Mouse (Mus musculus) embryo, embryonic 10 days (tissue): ENCODE data around the gene Crtc1.

Experiments
- DNase-seq: peaks from one replicate; pipeline ENCODE4 v3.0.0-alpha.2; 2015; ENCODE audit warnings: low spot score

Crtc1 gene

DNA sequence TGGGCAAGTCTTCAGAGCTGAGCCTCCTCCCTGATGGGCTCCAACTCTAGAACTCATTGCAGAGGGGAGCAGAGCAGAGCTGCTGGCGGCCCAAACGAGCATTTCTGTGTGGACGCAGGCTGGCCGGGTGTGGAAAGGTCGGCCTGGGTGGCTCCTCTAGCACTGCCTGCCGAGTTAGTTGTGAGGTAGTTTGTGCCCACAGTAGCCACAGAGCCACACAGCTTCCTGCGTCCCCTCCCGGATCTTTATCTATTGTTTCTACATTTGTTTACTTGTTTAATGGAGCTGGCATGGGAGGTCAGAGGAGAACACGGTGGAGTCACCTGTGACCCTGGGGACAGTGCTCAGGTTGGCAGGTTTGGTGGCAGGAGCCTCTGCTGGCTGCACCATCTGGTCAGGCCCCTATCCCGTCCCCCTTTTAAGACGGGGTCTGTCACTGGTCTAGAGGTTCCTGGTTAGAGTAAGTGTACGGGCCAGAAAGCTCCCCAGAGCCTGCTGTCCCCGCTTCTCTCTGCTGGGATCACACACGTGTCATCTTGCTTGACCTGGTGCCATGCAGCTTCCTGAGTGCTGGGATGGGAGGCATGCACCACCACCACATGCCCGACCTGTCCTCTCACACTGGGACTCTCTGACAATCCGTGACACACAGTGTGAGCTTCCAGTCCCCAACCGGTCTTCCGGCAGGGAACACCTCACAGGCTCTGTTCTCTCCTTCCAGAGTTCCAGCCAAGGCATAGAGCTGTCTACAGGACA, 17.9 kb downstream of the Crtc1 start:
- no peak for DNase-seq

DNA sequence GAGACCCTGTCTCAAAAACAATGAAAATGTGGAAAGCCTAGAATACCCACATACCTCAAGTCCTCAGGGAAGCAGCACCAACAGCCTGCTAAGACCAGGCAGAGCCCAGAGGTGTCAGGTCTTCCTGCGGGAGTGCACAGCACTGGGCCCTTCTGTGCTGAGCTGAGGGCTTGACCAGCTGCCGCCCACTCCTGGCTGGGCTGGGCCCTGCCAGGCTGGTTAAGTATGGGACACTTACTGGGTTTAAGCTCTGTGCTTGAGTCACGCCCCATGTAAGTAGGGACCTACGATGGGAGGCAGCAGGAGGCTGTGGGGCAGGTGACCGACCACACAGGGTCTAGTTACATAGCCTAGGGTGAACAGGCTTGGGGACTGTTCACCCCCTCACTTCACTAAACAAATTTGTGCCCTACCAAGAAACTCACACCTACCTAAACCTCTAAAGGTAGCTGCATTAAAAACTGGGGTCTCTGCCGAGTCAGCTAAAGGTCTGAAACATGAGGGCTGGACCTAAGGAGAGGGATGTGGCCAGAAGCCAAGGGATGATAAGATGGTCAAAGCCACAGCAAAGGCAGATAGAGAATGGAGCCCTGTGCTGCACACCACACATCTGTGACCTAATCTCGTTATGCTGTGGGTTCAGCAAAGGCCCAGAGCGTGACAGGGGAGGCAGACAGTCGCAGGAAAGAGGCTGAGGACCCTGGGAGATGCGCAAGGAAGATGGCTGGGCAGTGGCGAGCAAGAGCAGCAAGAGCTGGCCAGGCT, 19.3 kb downstream of the Crtc1 start:
- DNase-seq: no peak

GRCm38 (mm10) chr8:70418954-70419353, 20.4 kb downstream of the Crtc1 start:
- DNase-seq: no peak

- no peak for DNase-seq
Measured at GRCm38 (mm10) chr8:70417914-70418313, 21.5 kb downstream of the Crtc1 start.

GRCm38 (mm10) chr8:70416941-70417340, 22.4 kb downstream of the Crtc1 start:
- no peak for DNase-seq

- DNase-seq: peak; percentile 72
Measured at GRCm38 (mm10) chr8:70415540-70416451, 23.6 kb downstream of the Crtc1 start.

- no peak for DNase-seq
Measured at GRCm38 (mm10) chr8:70414310-70414946, 25.0 kb downstream of the Crtc1 start.

GRCm38 (mm10) chr8:70410281-70410680, 29.1 kb downstream of the Crtc1 start:
- DNase-seq: no peak

DNA sequence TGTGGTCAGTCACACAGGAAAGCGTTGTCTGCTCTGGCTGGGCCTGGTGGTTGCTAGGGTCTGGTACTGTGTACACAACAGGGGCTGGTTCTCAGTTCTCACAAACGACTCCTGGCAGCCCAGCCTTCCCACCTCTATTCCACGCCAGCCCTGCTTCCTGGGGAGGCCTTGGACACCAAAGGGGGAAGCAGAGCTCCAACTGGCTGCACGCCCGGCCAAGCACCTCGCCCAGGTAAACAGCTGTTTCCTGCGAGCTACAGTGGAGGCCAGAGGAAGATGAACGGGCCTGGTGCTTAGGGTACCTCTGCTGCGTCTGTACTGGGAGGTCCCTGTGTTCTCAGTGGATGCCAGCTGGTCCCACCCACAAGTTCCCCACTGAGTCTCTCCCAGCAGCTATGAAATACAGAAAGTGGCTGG, 29.9 kb downstream of the Crtc1 start:
- no peak for DNase-seq

DNA sequence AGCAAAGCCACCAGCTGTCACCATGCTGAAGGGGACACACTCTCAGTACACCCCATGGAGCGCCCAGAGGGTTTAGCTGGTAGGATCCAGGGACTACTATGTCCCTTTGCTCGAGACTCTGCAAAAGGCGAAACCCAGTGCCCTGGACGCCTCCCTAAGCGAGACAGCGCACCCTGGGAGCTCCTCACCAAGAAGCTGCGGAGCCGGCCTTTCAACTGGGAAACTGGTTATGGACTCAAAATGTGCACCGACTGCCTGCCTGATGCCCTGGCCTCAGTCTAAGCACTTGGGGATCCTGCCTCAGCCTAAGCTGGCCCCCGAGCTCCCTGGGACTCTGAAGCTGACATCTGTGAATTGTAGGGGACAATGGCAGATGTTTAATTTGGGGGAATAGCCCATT, 30.4 kb downstream of the Crtc1 start:
- no peak for DNase-seq

DNA sequence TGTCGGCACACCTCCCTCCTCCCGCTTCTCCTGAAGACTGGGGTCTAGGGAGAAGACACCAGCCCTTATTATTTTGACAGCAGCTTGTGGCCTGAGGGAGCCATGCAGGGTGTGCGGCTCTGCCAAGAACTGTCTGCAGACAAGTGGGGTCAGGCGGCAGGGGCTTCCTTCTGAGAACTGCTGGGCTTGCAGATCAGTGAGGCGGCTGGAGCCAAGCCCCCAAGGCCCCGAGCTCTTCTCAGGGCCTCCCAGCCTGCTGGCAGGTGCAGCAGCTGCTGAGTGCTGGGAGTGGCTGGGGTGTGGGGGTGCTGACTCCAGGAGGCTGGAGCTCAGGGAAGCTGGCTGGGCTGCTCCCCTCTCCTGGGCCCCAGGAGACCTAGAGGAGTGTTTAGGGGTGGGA, 31.1 kb downstream of the Crtc1 start:
- DNase-seq: no peak

- DNase-seq: no peak
Measured at GRCm38 (mm10) chr8:70406427-70407069, 32.8 kb downstream of the Crtc1 start.

GRCm38 (mm10) chr8:70405189-70405588, 34.2 kb downstream of the Crtc1 start:
- DNase-seq: no peak

DNA sequence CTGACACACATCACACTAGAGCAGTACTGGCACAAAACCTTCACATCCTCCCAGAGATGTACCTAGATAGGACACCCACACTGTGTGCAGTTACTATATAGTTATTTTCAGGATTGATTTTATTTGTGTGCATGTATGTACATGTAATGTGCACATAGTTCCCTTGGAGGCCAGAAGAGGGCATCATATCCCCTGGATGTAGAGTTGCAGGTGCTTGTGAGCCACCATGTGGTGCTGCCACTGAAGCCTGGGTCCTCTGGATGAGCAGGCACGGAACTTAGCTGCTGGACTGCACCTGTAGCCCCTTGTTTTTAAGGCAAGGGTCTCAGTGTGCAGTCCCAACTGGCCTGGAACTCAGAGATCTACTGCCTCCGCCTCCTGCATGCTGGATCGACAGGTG, 35.2 kb downstream of the Crtc1 start:
- no peak for DNase-seq

- DNase-seq: no peak
Measured at GRCm38 (mm10) chr8:70397611-70398563, 41.5 kb downstream of the Crtc1 start.

- no peak for DNase-seq
Measured at GRCm38 (mm10) chr8:70396184-70396583, 43.2 kb downstream of the Crtc1 start.

DNA sequence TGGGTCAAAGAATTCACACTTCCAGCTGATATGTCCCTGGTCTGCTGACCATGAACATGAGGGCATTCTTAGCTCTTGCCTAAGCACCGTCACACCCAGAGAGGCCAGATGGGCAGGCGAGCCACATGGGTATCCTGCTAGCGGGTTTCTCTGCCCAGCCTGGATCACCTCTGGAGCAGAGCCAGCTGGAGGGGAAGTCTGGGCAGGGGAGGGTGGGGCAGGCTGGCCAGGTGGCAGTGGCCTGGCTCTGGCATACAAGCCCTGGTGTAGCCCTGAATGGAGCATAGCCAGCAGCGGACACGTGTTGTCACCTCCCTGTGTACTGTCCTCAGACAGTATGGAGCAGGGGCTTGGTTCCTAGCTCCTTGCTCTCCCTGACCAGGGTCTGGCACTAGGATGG, 43.7 kb downstream of the Crtc1 start:
- DNase-seq: no peak

GRCm38 (mm10) chr8:70394269-70394998, 44.9 kb downstream of the Crtc1 start:
- no peak for DNase-seq

- DNase-seq: no peak
Measured at GRCm38 (mm10) chr8:70393087-70393486, 46.3 kb downstream of the Crtc1 start.

DNA sequence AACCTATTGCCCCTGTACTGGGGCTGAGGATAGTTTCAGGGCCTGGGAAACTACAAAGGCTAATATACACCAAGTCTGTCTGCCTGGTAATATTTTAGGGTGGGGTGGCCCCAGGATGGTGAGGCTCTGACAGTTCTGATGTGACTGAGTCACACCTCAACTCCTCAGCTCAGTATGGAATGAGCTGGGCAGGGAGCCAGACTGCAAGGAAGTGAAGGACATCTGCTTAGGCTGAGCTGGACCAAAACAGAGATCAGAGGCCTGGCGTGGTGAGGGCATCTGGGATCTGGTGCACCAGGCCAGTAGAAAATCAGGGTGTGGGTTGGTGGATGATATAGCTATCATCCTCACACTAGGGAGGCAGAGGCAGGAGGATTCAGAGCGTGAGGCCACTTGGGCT, 49.7 kb downstream of the Crtc1 start:
- DNase-seq: no peak
